Mouse (Mus musculus) olfactory bulb, adult 2 months (tissue): ENCODE results near the gene Zfp367.

Experiments used
- CTCF ChIP-seq: fragments of 200-500 bp; IDR thresholded peaks from 2 replicates; pipeline ENCODE4 v1.5.1; 2012; ENCODE audit warnings: low read depth, mild to moderate bottlenecking, low read length, moderate library complexity; ENCODE audit not compliant: insufficient read depth
- POLR2A ChIP-seq: fragments of 200-500 bp; IDR thresholded peaks from 2 replicates; pipeline ENCODE4 v1.6.1; 2012; ENCODE audit warnings: mild to moderate bottlenecking, low read depth, low read length, moderate library complexity; ENCODE audit not compliant: insufficient read depth

GRCm38 (mm10) chr13:64092752-64093151 is 60.2 kb downstream of the Zfp367 start:
- TF ChIP-seq CTCF: no peak
- no peak for TF ChIP-seq POLR2A
